Mouse (Mus musculus) gonadal fat pad, adult 2 months (tissue): Measurements from ENCODE around the gene Rec8. TPM values are rescaled to one million over a fixed set of nuclear protein-coding genes. Genes with fewer than 3 reads are reported as not detected.
A peak's percentile ranks its signal among the peaks of the same experiment; 100 is the strongest.

Experiments used
- DNase-seq: peaks from one replicate; pipeline ENCODE4 v3.0.0-alpha.2; 2012; ENCODE audit warnings: low read depth
- polyA plus RNA-seq: library from polyadenylated mRNA; depleted of rRNA; stranded (reverse); fragments of >200 nt; gene quantifications from 2 replicates; pipeline ENCODE4 v1.2.3, GENCODE M21; 2012

The Rec8 gene
- polyA plus RNA-seq, 1 experiment: 8.0 TPM

GRCm38 (mm10) chr14:55592226-55592625 is 25.6 kb upstream of the Rec8 start:
- no peak for DNase-seq

GRCm38 (mm10) chr14:55596036-55596690 is 21.7 kb upstream of the Rec8 start:
- no peak for DNase-seq

- DNase-seq: no peak
Observed at GRCm38 (mm10) chr14:55598521-55599390, 19.1 kb upstream of the Rec8 start.

GRCm38 (mm10) chr14:55603271-55603632 is 14.6 kb upstream of the Rec8 start, which contains the start of gene Irf9:
Irf9 (plus strand) TSS chr14:55603571.
- no peak for DNase-seq

GRCm38 (mm10) chr14:55603633-55604576 is 13.9 kb upstream of the Rec8 start:
- DNase-seq: peak; percentile 65

- DNase-seq: no peak
Observed at GRCm38 (mm10) chr14:55604823-55605222, 13.0 kb upstream of the Rec8 start.

- no peak for DNase-seq
Observed at GRCm38 (mm10) chr14:55605743-55606459, 11.9 kb upstream of the Rec8 start.

- no peak for DNase-seq
Observed at GRCm38 (mm10) chr14:55608339-55608738, 9.5 kb upstream of the Rec8 start.

GRCm38 (mm10) chr14:55613346-55613745 is 4.5 kb upstream of the Rec8 start:
- DNase-seq: no peak

GRCm38 (mm10) chr14:55614565-55615178 is 3.2 kb upstream of the Rec8 start:
- DNase-seq: no peak

GRCm38 (mm10) chr14:55615876-55616275 is 2.0 kb upstream of the Rec8 start:
- no peak for DNase-seq

- DNase-seq: no peak
Observed at GRCm38 (mm10) chr14:55616844-55617243, 993 bp upstream of the Rec8 start.

GRCm38 (mm10) chr14:55618486-55619195 is 804 bp downstream of the Rec8 start:
- no peak for DNase-seq

GRCm38 (mm10) chr14:55628077-55628827 is 10.4 kb downstream of the Rec8 start:
- DNase-seq: no peak

GRCm38 (mm10) chr14:55629312-55629711 is 11.5 kb downstream of the Rec8 start:
- no peak for DNase-seq

GRCm38 (mm10) chr14:55634874-55635522 is 17.2 kb downstream of the Rec8 start:
- DNase-seq: peak; percentile 26

- DNase-seq: peak; percentile 44
Observed at GRCm38 (mm10) chr14:55635523-55636007, 17.7 kb downstream of the Rec8 start, which contains the start of gene Ipo4. Ipo4 (minus strand) TSS chr14:55635957.

GRCm38 (mm10) chr14:55637795-55638194 is 20.0 kb downstream of the Rec8 start, which contains the start of gene Gm49378:
Gm49378 (minus strand) TSS chr14:55637895.
- DNase-seq: no peak

- DNase-seq: no peak
Observed at GRCm38 (mm10) chr14:55640816-55641215, 23.0 kb downstream of the Rec8 start.
